ENCODE assay signal across 8 mouse cellular contexts in the genomic region with DNA sequence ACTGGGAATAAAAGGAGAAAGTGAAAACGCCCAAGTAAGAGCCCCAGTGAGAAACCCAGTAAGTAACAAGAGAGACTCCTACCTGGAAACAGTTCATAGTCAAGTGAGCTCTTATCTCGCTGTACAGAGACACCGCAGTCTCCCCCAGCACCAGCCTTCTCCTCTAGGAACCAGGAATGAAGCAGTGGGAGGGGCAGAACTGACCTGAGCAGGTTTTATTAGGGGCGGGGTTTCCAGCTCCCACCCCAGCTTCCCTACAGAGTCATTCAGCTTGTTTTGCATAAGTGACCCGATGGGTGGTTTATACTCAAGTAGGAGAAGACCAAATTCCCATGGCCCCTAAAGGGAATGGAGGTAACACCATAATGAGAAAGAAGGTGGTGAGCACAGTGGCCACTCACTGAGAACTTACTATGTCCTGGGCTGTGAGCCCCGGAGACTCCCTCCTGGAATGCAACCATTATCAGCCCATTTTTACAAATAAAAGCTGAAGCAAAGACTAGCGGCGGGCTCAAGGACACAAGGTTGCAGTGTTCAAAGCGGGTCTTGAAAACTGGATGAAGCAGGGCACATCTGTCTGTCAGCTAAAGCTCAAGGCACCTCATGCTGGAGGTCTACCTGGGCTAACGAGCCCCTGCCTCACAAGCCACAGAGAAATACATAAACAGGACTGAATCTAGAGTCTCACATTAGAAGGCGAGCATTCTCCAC. TPM values are rescaled to one million over a fixed set of nuclear protein-coding genes. Genes with fewer than 3 reads are reported as not detected.
DNase-seq lines count a peak whose midpoint lies in the region; ATAC-seq and TF ChIP-seq lines count a peak whose summit lies in the region.

No protein-coding gene starts in this region.

- no peaks in the 10 kb centered on the region for H3K9me3 ChIP-seq in heart, embryonic 16.5 days (replicated peaks; ENCODE audit: control insufficient read depth, low read length)
- H3K9me3 ChIP-seq in erythroblast, embryonic 14.5 days (ENCODE audit: control insufficient read depth, low read length) = no peaks in the 10 kb centered on the region
- H3K9me3 ChIP-seq in limb, embryonic 13.5 days = no peaks in the 10 kb centered on the region

- TF ChIP-seq POLR2A in myocyte (IDR thresholded peaks at IDR 0.05; ENCODE audit: insufficient read length, low read depth) = no peak

- H3K36me3 ChIP-seq in heart, embryonic 16.5 days (ENCODE audit: control insufficient read depth, insufficient read depth) = no peaks in the 10 kb centered on the region
- H3K36me3 ChIP-seq in erythroblast, embryonic 14.5 days (ENCODE audit: control insufficient read depth) = peaks cover 38% of the 10 kb centered on the region
- no peaks in the 10 kb centered on the region for H3K36me3 ChIP-seq in limb, embryonic 13.5 days
- no peaks in the 10 kb centered on the region for H3K36me3 ChIP-seq in myocyte (ENCODE audit: control insufficient read depth, insufficient read depth)

- no peak for DNase-seq in heart, adult 11 months
- DNase-seq in adrenal gland, adult 18-20 months (ENCODE audit: low spot score in 2 of 2) = no peak
- DNase-seq in left cerebral cortex, adult 8-10 months (ENCODE audit: low spot score in 2 of 2) = no peak

- H3K4me3 ChIP-seq in heart, embryonic 16.5 days (ENCODE audit: low read length) = peak overlapping the region; percentile 6; the same call in 1 of the 2 replicates
- peak overlapping the region; percentile 99 for H3K4me3 ChIP-seq in erythroblast, embryonic 14.5 days (replicated peaks)
- peak overlapping the region; percentile 89 for H3K4me3 ChIP-seq in limb, embryonic 13.5 days
- H3K4me3 ChIP-seq in myocyte = no peak overlapping the region

- peak overlapping the region; percentile 76 for H3K4me2 ChIP-seq in heart, embryonic 16.5 days (ENCODE audit: low read depth, low read length)
- peak overlapping the region; percentile 84 for H3K4me2 ChIP-seq in limb, embryonic 13.5 days (replicated peaks)
- H3K4me2 ChIP-seq in myocyte (ENCODE audit: low read depth) = peak overlapping the region; percentile 4

- peaks cover 9% of the 10 kb centered on the region for H3K79me2 ChIP-seq in myocyte (ENCODE audit: control insufficient read depth, insufficient read depth)

- H3ac ChIP-seq in myocyte (ENCODE audit: control insufficient read depth, insufficient read length) = no peak overlapping the region

- H3K27ac ChIP-seq in heart, embryonic 16.5 days (ENCODE audit: low read length) = peak overlapping the region; percentile 76; the same call in 1 of the 2 replicates
- no peak overlapping the region for H3K27ac ChIP-seq in limb, embryonic 13.5 days

- H3K4me1 ChIP-seq in heart, embryonic 16.5 days (ENCODE audit: control insufficient read depth, insufficient read depth, low read length) = peaks cover 47% of the 10 kb centered on the region
- H3K4me1 ChIP-seq in erythroblast, embryonic 14.5 days (ENCODE audit: control insufficient read depth) = peaks cover 76% of the 10 kb centered on the region
- peaks cover 74% of the 10 kb centered on the region for H3K4me1 ChIP-seq in limb, embryonic 13.5 days

- 48% methylated on average over 11 of the region's 11 CpGs for WGBS in heart, embryonic 16.5 days
- 26% methylated on average over 11 of the region's 11 CpGs for WGBS in limb, embryonic 13.5 days

- H3K27me3 ChIP-seq in heart, embryonic 16.5 days (ENCODE audit: control insufficient read depth, insufficient read depth, low read length) = no peaks in the 10 kb centered on the region
- H3K27me3 ChIP-seq in erythroblast, embryonic 14.5 days (ENCODE audit: control insufficient read depth) = no peaks in the 10 kb centered on the region
- no peaks in the 10 kb centered on the region for H3K27me3 ChIP-seq in limb, embryonic 13.5 days
- H3K27me3 ChIP-seq in myocyte (ENCODE audit: control insufficient read depth, insufficient read depth, insufficient read length) = no peaks in the 10 kb centered on the region

- peak overlapping the region; percentile 8; the same call in 1 of the 2 replicates for H3K9ac ChIP-seq in heart, embryonic 16.5 days (ENCODE audit: low read length)
- peak overlapping the region; percentile 93 for H3K9ac ChIP-seq in limb, embryonic 13.5 days

- no peak for ATAC-seq in heart, embryonic 16.5 days (replicated peaks; ENCODE audit: extremely low read depth, insufficient read depth, low FRiP score)
- ATAC-seq in limb, embryonic 13.5 days (ENCODE audit: low FRiP score, low read depth) = no peak
- no peak for ATAC-seq in CD4-positive, CD25-positive, alpha-beta regulatory T cell, adult 4 months

TF ChIP-seq in myocyte, 11 proteins besides CTCF, POLR2A, EP300 and RAD21:
- TF ChIP-seq CEBPB (IDR thresholded peaks at IDR 0.05; ENCODE audit: insufficient read depth, poor library complexity, severe bottlenecking) (no peak), REST (IDR thresholded peaks at IDR 0.05; ENCODE audit: insufficient read depth, insufficient read length) (no peak), E2F4 (IDR thresholded peaks at IDR 0.05; ENCODE audit: insufficient read depth) (no peak), MAX (IDR thresholded peaks at IDR 0.05; ENCODE audit: low read depth) (no peak), TCF12 (IDR thresholded peaks at IDR 0.05; ENCODE audit: insufficient read depth, poor library complexity, severe bottlenecking) (no peak), MYOD1 (IDR thresholded peaks at IDR 0.05; ENCODE audit: control insufficient read depth in 1 of 3, insufficient read length in 2 of 3, low read depth in 2 of 3) (no peak), POLR2AphosphoS2 (IDR thresholded peaks at IDR 0.05; ENCODE audit: insufficient read length, low read depth) (no peak), USF1 (IDR thresholded peaks at IDR 0.05; ENCODE audit: low read depth) (no peak), TCF3 (IDR thresholded peaks at IDR 0.05; ENCODE audit: insufficient read length, low read depth) (no peak), SRF (IDR thresholded peaks at IDR 0.05; ENCODE audit: control insufficient read depth, insufficient read length, low read depth) (no peak), MYOG (IDR thresholded peaks at IDR 0.05; ENCODE audit: control insufficient read depth in 1 of 3, insufficient read depth in 1 of 3, insufficient read length in 2 of 3, low read depth in 2 of 3) (no peak)

RNA-seq across cellular contexts. Expression of a gene that starts 2.5 kb away (rescaled TPM):
- polyA plus RNA-seq in heart, embryonic 16.5 days (2015; fragmentation: Nextera tagmentation; extraction: Ambion mirVana) = 27.8 and 31.3 TPM in 2 replicates
- 0.18 and 0.36 TPM in 2 replicates for polyA plus RNA-seq in erythroblast, embryonic 14.5 days (2012)
- 35.4 and 37.5 TPM in 2 replicates for polyA plus RNA-seq in limb, embryonic 13.5 days (2015; fragmentation: Nextera tagmentation; extraction: Ambion mirVana)
- polyA plus RNA-seq in myocyte (2012; fragmentation: generic; extraction: Trizol) = 6.1 TPM
- polyA plus RNA-seq in CD4-positive, CD25-positive, alpha-beta regulatory T cell, adult 4 months (2017; shearing (Covaris generic)) = 1 to 10 TPM; 8.6 to 9.7 TPM
- total RNA-seq in adrenal gland, adult 18-20 months (2021) = 10 to 100 TPM; 25.8 to 26.9 TPM
- total RNA-seq in left cerebral cortex, adult 8-10 months (2022) = 100 to 1,000 TPM; 126 to 154 (median 139) TPM

Comparison
In these comparisons a context has a peak if more than half of its experiments do, and no peak if none do; other contexts are left out.
1. H3K4me2 ChIP-seq: peak in every context shown above with its lines; median percentile 84 in limb, embryonic 13.5 days; 76 in heart, embryonic 16.5 days; 4 in myocyte.